Mouse (Mus musculus): ENCODE results near the gene H2al2b. TPM values are rescaled to one million over a fixed set of nuclear protein-coding genes. Genes with fewer than 3 reads are reported as not detected.

H2al2b gene
- polyA plus RNA-seq (2014; fragmentation: Illumina TruSeq; extraction: RNeasy Lipid Tissue Mini Kit (QIAGEN cat#74804); ENCODE audit: low read depth, low replicate concordance): not detected

DNA sequence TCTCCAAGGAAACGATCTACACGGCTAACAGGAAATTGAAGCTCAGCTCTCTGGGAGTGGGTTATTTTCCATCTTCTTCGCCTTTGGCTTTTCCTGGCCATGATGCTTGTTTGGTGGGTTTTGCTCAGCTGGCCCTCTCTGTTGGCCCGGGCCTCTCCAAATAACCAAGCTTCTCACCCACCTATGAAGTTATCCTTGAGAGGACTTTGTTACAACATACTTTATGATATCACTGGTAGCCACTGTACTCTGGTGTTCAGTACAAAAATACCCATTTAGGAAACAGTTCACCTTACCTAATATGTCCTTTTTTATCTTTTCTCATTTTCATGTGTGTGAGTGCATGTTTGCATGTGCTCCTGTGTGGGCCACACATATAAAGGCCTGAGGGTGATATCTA is at the start of gene H2al2b:
H2al2b (minus strand) TSS at position 101 of the 400 bp plus-strand sequence.

Other genes starting within 250 kb of the H2al2b start
- not detected for gene H2al2c, start 121.6 kb downstream of the H2al2b start, polyA plus RNA-seq (2014; fragmentation: Illumina TruSeq; extraction: RNeasy Lipid Tissue Mini Kit (QIAGEN cat#74804); ENCODE audit: low read depth, low replicate concordance)
- gene Sry, start 57.0 kb downstream of the H2al2b start, polyA plus RNA-seq (2014; fragmentation: Illumina TruSeq; extraction: RNeasy Lipid Tissue Mini Kit (QIAGEN cat#74804); ENCODE audit: low read depth, low replicate concordance): not detected
- gene Gm4064, start 75.5 kb upstream of the H2al2b start, polyA plus RNA-seq (2014; fragmentation: Illumina TruSeq; extraction: RNeasy Lipid Tissue Mini Kit (QIAGEN cat#74804); ENCODE audit: low read depth, low replicate concordance): not detected
- gene Rbmy, start 110.0 kb upstream of the H2al2b start, polyA plus RNA-seq (2014; fragmentation: Illumina TruSeq; extraction: RNeasy Lipid Tissue Mini Kit (QIAGEN cat#74804); ENCODE audit: low read depth, low replicate concordance): 0.20 TPM
- not detected for gene Gm10256, start 110.0 kb upstream of the H2al2b start, polyA plus RNA-seq (2014; fragmentation: Illumina TruSeq; extraction: RNeasy Lipid Tissue Mini Kit (QIAGEN cat#74804); ENCODE audit: low read depth, low replicate concordance)
- not detected for gene Gm10352, start 180.3 kb upstream of the H2al2b start, polyA plus RNA-seq (2014; fragmentation: Illumina TruSeq; extraction: RNeasy Lipid Tissue Mini Kit (QIAGEN cat#74804); ENCODE audit: low read depth, low replicate concordance)
- not detected for gene Gm29289, start 211.9 kb upstream of the H2al2b start, polyA plus RNA-seq (2014; fragmentation: Illumina TruSeq; extraction: RNeasy Lipid Tissue Mini Kit (QIAGEN cat#74804); ENCODE audit: low read depth, low replicate concordance)

Measured in adipose tissue, adult 10 weeks (tissue).